Mouse (Mus musculus): Measurements from ENCODE around the gene Tspear.

- TF ChIP-seq CTCF (IDR thresholded peaks at IDR 0.05; ENCODE audit: borderline replicate concordance, extremely low read depth, insufficient read depth, insufficient read length): no peak
- no peak for TF ChIP-seq POLR2A (IDR thresholded peaks at IDR 0.05; ENCODE audit: borderline replicate concordance, extremely low read depth, insufficient read depth, insufficient read length, poor library complexity, severe bottlenecking)
These were observed 112.6 kb downstream of the Tspear start, which contains the start of gene Gm19668 for GRCm38 (mm10) chr10:77798921-77799508.

Measured in brain, embryonic 14.5 days (tissue).